Mouse (Mus musculus): ENCODE results near the gene Nynrin. TPM values are rescaled to one million over a fixed set of nuclear protein-coding genes. Genes with fewer than 3 reads are reported as not detected.

Gene Nynrin
- polyA plus RNA-seq, 1 experiment from 2014 or later = 7.0 TPM

DNA sequence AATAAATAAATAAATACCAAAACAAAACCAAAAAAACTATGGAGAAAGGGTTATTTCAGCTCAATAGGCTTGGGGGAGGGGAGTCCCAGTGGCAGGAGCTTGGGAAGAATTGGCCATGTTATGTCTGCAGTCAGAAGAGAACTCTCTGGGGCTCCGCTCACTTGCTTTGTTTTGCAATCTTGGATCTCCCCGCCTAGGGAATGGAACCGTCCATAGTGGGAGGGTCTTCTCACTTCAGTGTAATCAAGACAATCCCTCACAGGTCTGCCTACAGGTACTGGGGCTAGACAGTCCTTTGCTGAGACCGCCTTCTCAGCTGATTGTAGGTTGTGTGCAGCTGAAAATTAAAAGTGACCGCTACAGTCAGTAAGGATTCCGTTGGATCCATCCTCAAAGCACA, 15.7 kb downstream of the Nynrin start:
- WGBS (ENCODE audit: insufficient replicate concordance) = 84% methylated on average over 6 of the region's 6 CpGs
- Histone ChIP-seq H3K36me3 (peaks cover 65% of the 10 kb centered on the region), H3K27me3 (replicated peaks) (no peaks in the 10 kb centered on the region; the same call in 1 of the 2 replicates), H3K4me1 (peaks cover 11% of the 10 kb centered on the region; the same call in 1 of the 2 replicates), H3K9ac (no peak overlapping the region), H3K9me3 (replicated peaks) (no peaks in the 10 kb centered on the region), H3K4me2 (no peak overlapping the region), H3K27ac (no peak overlapping the region), H3K4me3 (no peak overlapping the region)
- ATAC-seq = no peak

DNA sequence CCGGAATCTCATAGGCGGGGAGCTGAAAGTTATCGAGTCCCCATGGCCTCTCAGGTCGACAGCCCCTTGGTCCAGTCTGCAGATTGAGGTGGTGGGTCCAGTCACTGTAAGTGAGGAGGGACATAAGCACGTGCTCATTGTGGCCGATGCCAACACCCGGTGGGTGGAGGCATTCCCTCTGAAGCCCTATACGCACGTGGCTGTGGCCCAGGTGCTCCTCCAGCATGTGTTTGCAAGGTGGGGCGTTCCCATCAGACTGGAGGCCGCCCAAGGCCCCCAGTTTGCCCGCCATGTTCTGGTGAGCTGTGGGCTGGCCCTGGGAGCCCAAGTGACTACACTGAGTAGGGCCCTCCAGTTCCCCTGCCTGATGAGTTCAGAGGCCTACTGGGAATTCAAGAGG, 18.2 kb downstream of the Nynrin start:
- Histone ChIP-seq H3K9me3 (replicated peaks) (no peaks in the 10 kb centered on the region), H3K36me3 (peaks cover 48% of the 10 kb centered on the region), H3K4me1 (peaks cover 11% of the 10 kb centered on the region; the same call in 1 of the 2 replicates), H3K9ac (no peak overlapping the region), H3K27me3 (replicated peaks) (peaks cover 10% of the 10 kb centered on the region; the same call in 1 of the 2 replicates), H3K4me2 (no peak overlapping the region), H3K4me3 (no peak overlapping the region), H3K27ac (no peak overlapping the region)
- ATAC-seq = no peak
- 75% methylated on average over 12 of the region's 12 CpGs for WGBS (ENCODE audit: insufficient replicate concordance)

DNA sequence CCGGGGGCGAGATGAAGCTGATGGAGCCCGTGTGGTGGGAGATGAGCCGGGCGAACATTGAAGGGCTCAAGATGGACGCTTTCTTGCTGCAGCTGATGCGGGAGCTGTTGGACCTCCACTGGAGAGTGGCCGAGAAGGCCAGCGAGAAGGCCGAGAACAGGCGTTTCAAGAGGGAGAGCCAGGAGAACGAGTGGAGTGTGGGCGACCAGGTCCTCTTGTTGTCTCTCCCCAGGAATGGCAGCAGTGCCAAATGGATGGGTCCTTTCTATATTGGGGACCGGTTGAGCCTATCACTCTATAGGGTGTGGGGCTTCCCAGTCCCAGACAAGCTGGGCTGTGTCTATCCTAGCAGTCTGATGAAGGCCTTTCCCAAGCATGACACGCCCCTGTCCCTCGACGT, 18.7 kb downstream of the Nynrin start:
- Histone ChIP-seq H3K36me3 (peaks cover 48% of the 10 kb centered on the region), H3K4me2 (no peak overlapping the region), H3K4me3 (no peak overlapping the region), H3K27ac (no peak overlapping the region), H3K27me3 (replicated peaks) (peaks cover 13% of the 10 kb centered on the region; the same call in 1 of the 2 replicates), H3K9me3 (replicated peaks) (no peaks in the 10 kb centered on the region), H3K9ac (no peak overlapping the region), H3K4me1 (peaks cover 11% of the 10 kb centered on the region; the same call in 1 of the 2 replicates)
- no peak for ATAC-seq
- 74% methylated on average over 17 of the region's 17 CpGs for WGBS (ENCODE audit: insufficient replicate concordance)

DNA sequence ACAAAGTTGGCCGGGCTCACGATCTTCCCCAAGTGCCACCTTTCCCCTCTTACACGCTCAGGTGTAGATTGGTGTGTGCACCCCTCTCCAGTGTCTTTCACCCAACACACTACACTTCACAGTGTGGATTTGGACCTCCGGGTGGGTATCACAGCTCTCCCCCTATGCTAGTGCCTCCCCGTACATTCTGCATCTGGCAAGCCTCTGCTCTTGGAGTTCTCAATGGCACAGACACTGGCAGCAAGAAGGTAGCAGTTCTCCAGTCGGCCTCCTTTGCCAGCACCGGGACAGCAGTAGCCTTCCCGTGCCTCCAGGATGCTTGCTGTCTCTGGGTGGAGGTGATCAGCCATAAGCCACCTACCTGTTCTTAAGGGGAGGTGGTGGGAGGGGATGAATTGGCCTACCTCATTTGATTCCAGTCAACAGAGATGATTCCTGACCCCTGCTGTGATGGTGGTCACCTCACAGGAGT, 19.5 kb downstream of the Nynrin start:
- Histone ChIP-seq H3K27me3 (replicated peaks) (peaks cover 19% of the 10 kb centered on the region), H3K36me3 (peaks cover 42% of the 10 kb centered on the region), H3K27ac (no peak overlapping the region), H3K9me3 (replicated peaks) (no peaks in the 10 kb centered on the region), H3K4me2 (peak overlapping the region; percentile 69), H3K4me3 (no peak overlapping the region), H3K9ac (no peak overlapping the region), H3K4me1 (peaks cover 16% of the 10 kb centered on the region; the same call in 1 of the 2 replicates)
- WGBS (ENCODE audit: insufficient replicate concordance) = 74% methylated on average over 8 of the region's 8 CpGs
- no peak for ATAC-seq

DNA sequence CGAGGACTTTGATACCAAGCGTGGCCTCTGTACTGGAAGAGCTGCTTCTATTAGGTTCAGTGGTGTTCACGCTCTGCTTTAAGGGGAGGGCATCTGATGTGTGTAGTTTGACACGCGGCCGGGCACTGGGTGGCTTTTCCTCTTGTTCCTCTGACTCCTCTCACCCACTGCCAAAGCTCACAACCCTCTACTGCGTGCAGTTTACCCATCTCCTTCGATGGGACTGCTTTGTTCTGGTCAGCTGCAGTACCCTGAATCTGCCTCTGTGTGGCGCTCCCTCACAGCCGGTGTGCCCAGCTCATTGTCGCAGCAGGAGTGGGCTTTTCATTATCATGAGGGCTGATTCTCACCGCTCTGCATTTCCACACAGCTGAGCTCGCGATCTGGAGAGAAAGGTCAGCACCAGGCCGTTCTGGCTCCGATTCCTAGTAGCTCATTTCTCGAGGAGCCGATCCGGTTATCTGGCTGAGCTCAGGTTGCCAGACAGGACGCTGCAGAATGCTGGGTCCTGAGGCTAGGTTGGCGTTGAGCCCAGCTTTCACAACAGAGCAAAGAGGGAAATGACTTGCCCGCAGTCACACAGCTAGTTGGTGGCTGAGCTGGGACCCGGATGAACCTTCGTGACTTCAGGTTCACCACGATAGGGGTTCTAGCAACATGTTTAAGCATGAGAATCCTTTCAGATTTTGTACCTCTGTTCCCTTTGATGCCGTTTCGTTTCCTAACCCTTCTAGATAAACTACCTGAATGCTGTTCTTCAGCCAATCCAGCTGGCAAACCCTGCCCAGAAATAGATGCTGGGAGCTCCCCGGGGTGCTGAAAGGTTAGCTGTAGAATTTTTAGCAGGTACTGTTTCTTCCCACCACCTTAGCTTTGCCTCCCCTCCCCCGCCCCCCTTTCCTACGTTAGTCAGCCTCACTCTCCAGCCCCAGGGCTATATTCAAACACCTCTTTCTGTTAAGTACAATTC, 20.2 kb downstream of the Nynrin start:
- Histone ChIP-seq H3K9me3 (replicated peaks) (no peaks in the 10 kb centered on the region), H3K4me3 (peak overlapping the region; percentile 39), H3K4me1 (peaks cover 16% of the 10 kb centered on the region; the same call in 1 of the 2 replicates), H3K9ac (peak overlapping the region; percentile 44), H3K27me3 (replicated peaks) (peaks cover 19% of the 10 kb centered on the region), H3K27ac (no peak overlapping the region), H3K4me2 (peak overlapping the region; percentile 69), H3K36me3 (peaks cover 34% of the 10 kb centered on the region)
- peak; percentile 56 for ATAC-seq
- 9% methylated on average over 30 of the region's 30 CpGs for WGBS (ENCODE audit: insufficient replicate concordance)

DNA sequence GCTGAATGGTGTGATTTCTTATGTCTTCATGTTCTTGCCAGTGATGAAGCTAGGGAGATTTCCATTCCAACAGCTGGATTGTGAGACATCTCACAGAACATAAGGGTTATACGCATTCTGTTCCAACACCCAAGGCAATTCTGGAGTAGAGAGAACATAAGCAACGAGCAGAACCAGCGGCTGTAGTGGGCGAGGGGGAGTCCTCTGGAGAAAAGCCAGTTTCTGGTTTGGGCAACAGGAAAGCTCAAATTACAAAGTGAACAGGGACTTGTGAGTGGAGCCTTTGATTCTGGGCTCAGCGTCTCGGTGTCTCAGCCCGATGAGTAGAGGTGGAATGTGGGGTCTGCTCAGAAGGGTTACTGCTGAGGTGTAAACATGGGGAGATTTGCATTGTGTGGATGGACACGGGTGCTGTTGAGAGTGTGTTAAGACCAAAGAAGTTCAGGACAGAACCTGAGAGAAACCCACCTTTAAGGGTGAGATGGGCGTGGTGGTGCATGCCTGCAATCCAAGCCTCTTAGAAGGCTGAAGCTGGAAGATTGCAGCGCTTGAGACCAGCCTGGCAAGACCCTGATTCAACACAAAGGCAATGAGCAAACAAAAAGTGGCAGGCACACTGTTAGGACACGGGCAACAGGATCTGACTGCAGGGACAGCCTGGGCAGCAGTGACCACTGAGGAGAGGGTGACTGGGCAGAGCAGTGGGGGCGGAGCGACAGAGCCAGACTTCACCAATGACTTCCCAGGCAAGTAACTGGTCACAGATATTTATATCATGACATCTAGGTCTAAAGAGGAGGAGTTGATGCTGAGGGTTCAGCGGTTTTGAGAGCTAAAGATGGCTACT, 23.9 kb downstream of the Nynrin start:
- peaks cover 19% of the 10 kb centered on the region for H3K27me3 ChIP-seq (replicated peaks)
- peak overlapping the region; percentile 28; the same call in 1 of the 2 replicates for H3K4me2 ChIP-seq
- no peaks in the 10 kb centered on the region; the same call in 1 of the 2 replicates for H3K36me3 ChIP-seq
- 28% methylated on average over 14 of the region's 14 CpGs for WGBS (ENCODE audit: insufficient replicate concordance)
- no peak overlapping the region for H3K9ac ChIP-seq
- H3K4me1 ChIP-seq = peaks cover 29% of the 10 kb centered on the region
- ATAC-seq = no peak
- no peaks in the 10 kb centered on the region for H3K9me3 ChIP-seq (replicated peaks)
- H3K27ac ChIP-seq = no peak overlapping the region
- H3K4me3 ChIP-seq = no peak overlapping the region

DNA sequence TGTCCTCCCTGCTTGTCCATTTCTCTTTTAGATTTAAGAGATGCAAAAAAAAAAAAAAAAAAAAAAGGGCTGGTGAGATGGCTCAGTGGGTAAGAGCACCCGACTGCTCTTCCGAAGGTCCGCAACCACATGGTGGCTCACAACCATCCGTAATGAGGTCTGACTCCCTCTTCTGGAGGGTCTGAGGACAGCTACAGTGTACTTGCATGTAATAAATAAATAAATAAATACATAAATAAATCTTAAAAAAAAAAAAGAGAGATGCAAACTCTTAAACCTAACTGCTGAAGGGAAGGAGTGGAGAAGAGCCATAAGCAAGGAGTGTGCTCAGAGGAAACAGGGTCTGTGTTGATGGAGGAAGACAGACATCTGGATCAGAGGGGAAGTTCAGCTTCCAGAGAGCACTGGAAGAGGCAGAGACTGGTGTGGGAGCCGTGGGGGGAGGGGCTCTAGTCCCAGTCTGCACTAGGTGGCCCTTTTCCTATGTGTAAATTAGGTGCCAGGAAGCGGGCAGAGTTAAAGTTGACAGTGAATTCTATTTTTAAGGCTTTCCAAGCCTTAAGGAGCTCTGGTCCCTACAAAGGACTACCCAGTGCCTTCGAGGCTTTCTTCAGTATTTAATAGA, 24.6 kb downstream of the Nynrin start:
- peaks cover 35% of the 10 kb centered on the region for H3K4me1 ChIP-seq
- H3K4me3 ChIP-seq = no peak overlapping the region
- ATAC-seq = no peak
- H3K27ac ChIP-seq = no peak overlapping the region
- WGBS (ENCODE audit: insufficient replicate concordance) = 10% methylated on average over 7 of the region's 7 CpGs
- 0 out of 2 replicates have a peak overlapping the region, but pooled peaks have one; percentile 20 for H3K4me2 ChIP-seq
- no peak overlapping the region for H3K9ac ChIP-seq
- H3K9me3 ChIP-seq (replicated peaks) = no peaks in the 10 kb centered on the region
- H3K36me3 ChIP-seq = no peaks in the 10 kb centered on the region
- H3K27me3 ChIP-seq (replicated peaks) = peaks cover 19% of the 10 kb centered on the region

DNA sequence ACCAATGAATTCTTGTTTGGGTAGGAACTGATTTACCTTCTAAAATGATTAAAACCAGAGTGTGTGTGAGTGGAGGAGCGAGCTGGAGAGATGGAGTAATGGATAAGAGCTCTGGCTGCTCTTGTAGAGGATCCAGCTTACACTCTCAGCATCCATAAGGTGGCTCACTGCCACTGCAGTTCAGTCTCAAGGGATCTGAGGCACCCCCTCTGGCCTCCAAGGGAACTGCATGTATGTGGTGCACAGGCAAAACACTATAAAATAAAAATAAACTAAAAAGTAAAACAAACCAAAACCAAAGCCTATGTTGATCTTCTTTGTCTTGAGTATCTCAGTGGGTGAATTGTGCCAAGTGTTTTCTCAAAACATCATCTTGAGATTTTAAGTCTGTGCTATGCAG, 25.8 kb downstream of the Nynrin start:
- peaks cover 19% of the 10 kb centered on the region for H3K27me3 ChIP-seq (replicated peaks)
- 13% methylated on average over 1 of the region's 1 CpGs for WGBS (ENCODE audit: insufficient replicate concordance)
- H3K27ac ChIP-seq = no peak overlapping the region
- no peaks in the 10 kb centered on the region for H3K36me3 ChIP-seq
- no peak overlapping the region for H3K4me2 ChIP-seq
- no peak for ATAC-seq
- H3K9ac ChIP-seq = no peak overlapping the region
- no peak overlapping the region for H3K4me3 ChIP-seq
- no peaks in the 10 kb centered on the region for H3K9me3 ChIP-seq (replicated peaks)
- H3K4me1 ChIP-seq = peaks cover 38% of the 10 kb centered on the region

DNA sequence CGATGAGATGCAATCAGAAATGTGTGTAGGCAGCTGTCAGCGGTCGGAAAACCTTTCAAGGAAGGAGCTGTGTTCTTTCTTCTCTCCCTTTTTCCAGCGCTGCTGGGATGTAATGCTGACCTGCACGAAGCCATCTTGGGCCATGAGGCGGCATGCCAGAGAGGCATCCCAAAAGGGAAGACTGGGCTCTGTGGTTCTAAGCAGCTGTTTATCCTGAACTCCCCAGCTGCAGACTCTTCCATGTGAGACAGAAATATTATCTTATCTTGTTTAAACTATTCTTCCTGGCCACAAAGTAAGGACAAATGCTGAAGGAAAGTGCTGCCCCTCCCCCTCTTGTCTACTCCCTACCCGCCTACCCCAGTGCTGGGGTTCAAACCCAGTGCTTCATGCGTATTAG, 27.2 kb downstream of the Nynrin start:
- Histone ChIP-seq H3K4me1 (peaks cover 46% of the 10 kb centered on the region), H3K9ac (no peak overlapping the region), H3K36me3 (peaks cover 1% of the 10 kb centered on the region), H3K4me3 (no peak overlapping the region), H3K4me2 (no peak overlapping the region), H3K27ac (no peak overlapping the region), H3K9me3 (replicated peaks) (no peaks in the 10 kb centered on the region), H3K27me3 (replicated peaks) (peaks cover 10% of the 10 kb centered on the region)
- ATAC-seq = no peak
- WGBS (ENCODE audit: insufficient replicate concordance) = 43% methylated on average over 8 of the region's 8 CpGs

DNA sequence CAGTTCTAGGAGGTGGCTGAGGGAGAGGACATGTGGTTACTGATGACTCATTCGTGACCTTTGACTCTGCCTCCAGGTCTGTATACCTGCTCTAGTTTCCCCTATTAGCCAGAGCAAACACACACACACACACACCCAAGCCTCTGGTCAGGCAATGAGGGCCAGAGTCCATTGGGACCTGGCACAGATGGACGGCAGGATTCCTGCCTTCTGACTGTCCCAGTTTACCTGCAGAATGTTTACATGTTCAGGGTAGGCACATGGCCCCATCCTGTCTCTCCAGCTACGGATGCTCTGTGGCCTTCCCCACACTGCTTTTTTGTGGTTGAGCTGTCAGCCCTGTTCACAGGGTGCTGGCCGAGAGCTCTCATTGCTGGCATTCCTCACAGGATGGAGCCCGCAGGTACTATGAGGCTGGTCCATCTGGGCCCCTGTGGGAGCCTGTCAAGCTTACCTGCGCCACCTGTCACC, 28.4 kb downstream of the Nynrin start:
- Histone ChIP-seq H3K4me3 (no peak overlapping the region), H3K9me3 (replicated peaks) (no peaks in the 10 kb centered on the region), H3K4me2 (no peak overlapping the region), H3K27ac (peak overlapping the region; percentile 62), H3K27me3 (replicated peaks) (peaks cover 9% of the 10 kb centered on the region), H3K36me3 (peaks cover 14% of the 10 kb centered on the region), H3K9ac (no peak overlapping the region), H3K4me1 (peaks cover 58% of the 10 kb centered on the region)
- 56% methylated on average over 6 of the region's 6 CpGs for WGBS (ENCODE audit: insufficient replicate concordance)
- ATAC-seq = peak; percentile 38

DNA sequence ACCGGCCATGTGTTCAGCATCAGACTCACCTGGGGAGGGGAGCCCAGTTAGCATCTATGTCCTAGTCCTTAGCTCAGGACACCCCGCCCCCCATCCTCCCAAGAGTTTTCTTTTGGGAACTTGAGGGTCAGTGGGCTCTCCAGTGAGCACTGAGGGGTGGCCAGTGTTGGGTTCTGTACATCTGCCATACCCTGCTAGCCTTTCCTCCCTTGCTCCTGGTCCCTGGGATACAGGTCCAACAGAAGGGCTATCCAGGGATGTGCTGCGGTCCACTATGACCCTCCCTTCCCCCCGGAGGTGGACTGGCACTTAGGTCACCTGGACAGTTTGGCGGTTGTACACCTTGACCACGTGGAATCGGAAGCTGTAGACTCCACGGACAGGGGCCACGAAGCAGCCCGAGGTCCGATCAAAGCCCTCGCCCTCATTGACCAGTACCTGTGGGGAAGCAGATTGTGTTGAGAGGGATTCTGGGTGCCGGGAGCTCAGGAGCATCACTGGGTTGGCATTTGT, 29.4 kb downstream of the Nynrin start:
- Histone ChIP-seq H3K27ac (0 out of 2 replicates have a peak overlapping the region, but pooled peaks have one; percentile 62), H3K4me2 (no peak overlapping the region), H3K9ac (no peak overlapping the region), H3K9me3 (replicated peaks) (no peaks in the 10 kb centered on the region), H3K4me1 (peaks cover 57% of the 10 kb centered on the region), H3K27me3 (replicated peaks) (no peaks in the 10 kb centered on the region), H3K4me3 (no peak overlapping the region), H3K36me3 (peaks cover 24% of the 10 kb centered on the region)
- no peak for ATAC-seq
- WGBS (ENCODE audit: insufficient replicate concordance) = 78% methylated on average over 13 of the region's 13 CpGs
